Mouse (Mus musculus) forebrain, postnatal 0 days (tissue): ENCODE data around the gene Ptprs. TPM values are rescaled to one million over a fixed set of nuclear protein-coding genes. Genes with fewer than 3 reads are reported as not detected.

Source experiments
- ATAC-seq: fragments of 200-750 bp; cut with Nextera tagmentation; 2 replicates; pipeline ENCODE4 v1.8.0; 2017; ENCODE audit warnings: mild to moderate bottlenecking, moderate library complexity
- DNase-seq: peaks from one replicate; pipeline ENCODE4 v3.0.0-alpha.2; 2015
- H3K27ac ChIP-seq: fragments of 300-500 bp; sonication (generic); 2 replicates; pipeline ENCODE4 v1.5.1; 2014; ENCODE audit warnings: low read depth, mild to moderate bottlenecking, antibody characterized with exemption, low read length, moderate library complexity, mixed read lengths
- H3K27me3 ChIP-seq: fragments of 300-500 bp; sonication (generic); 2 replicates; pipeline ENCODE4 v1.6.1; 2014; ENCODE audit warnings: mild to moderate bottlenecking, low read length, mixed read lengths; ENCODE audit not compliant: insufficient read depth
- H3K36me3 ChIP-seq: fragments of 300-500 bp; sonication (generic); 2 replicates; pipeline ENCODE4 v1.6.1; 2014; ENCODE audit warnings: mild to moderate bottlenecking, moderate library complexity; ENCODE audit not compliant: insufficient read depth
- H3K4me1 ChIP-seq: fragments of 300-500 bp; sonication (generic); 2 replicates; pipeline ENCODE4 v1.6.1; 2014; ENCODE audit warnings: antibody characterized with exemption; ENCODE audit not compliant: insufficient read depth
- H3K4me2 ChIP-seq: fragments of 300-500 bp; sonication (generic); 2 replicates; pipeline ENCODE4 v1.6.1; 2014; ENCODE audit warnings: low read depth, mild to moderate bottlenecking, moderate library complexity
- H3K4me3 ChIP-seq: fragments of 300-500 bp; sonication (generic); 2 replicates; pipeline ENCODE4 v1.5.1; 2014; ENCODE audit warnings: low read depth, low read length, mixed read lengths
- H3K9ac ChIP-seq: fragments of 300-500 bp; sonication (generic); 2 replicates; pipeline ENCODE4 v1.6.1; 2014; ENCODE audit warnings: mild to moderate bottlenecking
- H3K9me3 ChIP-seq: fragments of 300-500 bp; sonication (generic); 2 replicates; pipeline ENCODE4 v1.6.1; 2016; ENCODE audit warnings: low read length
- CTCF ChIP-seq: sonication (generic); IDR thresholded peaks from 2 replicates; pipeline ENCODE4 v1.5.1; 2016; ENCODE audit warnings: antibody characterized with exemption, control low read depth, low read depth
- WGBS: fragments of 180-500 bp; shearing (Covaris S2); extraction: QIAGEN DNeasy Blood & Tissue Kit; methylation state at CpG from one replicate; pipeline ENCODE4 v1.1.7; 2014; 5-methylcytosine and 5-hydroxymethylcytosine counted together
- polyA plus RNA-seq: library from polyadenylated mRNA; unstranded; fragments of >200 nt; fragmentation: Nextera tagmentation; extraction: Ambion mirVana; gene quantifications from 2 replicates; pipeline ENCODE4 v1.2.1, GENCODE M21; 2015
- total RNA-seq: library from RNA; depleted of rRNA; stranded (reverse); fragments of >200 nt; gene quantifications from 2 replicates; pipeline ENCODE4 v1.2.3, GENCODE M21; 2014

The Ptprs gene
- total and polyA plus RNA-seq, 2 experiments from 2014 or later = 250 to 711 TPM

- peak; percentile 24; the same call in 1 of the 2 replicates for ATAC-seq
- DNase-seq = no peak
- WGBS = 67% methylated on average over 4 of the region's 4 CpGs
- Histone ChIP-seq H3K4me2 (no peak overlapping the region), H3K36me3 (peaks cover 97% of the 10 kb centered on the region), H3K9ac (no peak overlapping the region), H3K27ac (no peak overlapping the region), H3K4me1 (no peaks in the 10 kb centered on the region), H3K9me3 (no peaks in the 10 kb centered on the region), H3K4me3 (no peak overlapping the region), H3K27me3 (no peaks in the 10 kb centered on the region)
- no peak for TF ChIP-seq CTCF
Measured at GRCm38 (mm10) chr17:56453251-56453650, 23.0 kb downstream of the Ptprs start.

GRCm38 (mm10) chr17:56447716-56448115 lies 28.6 kb downstream of the Ptprs start:
- ATAC-seq (no peak), DNase-seq (no peak)
- WGBS = 80% methylated on average over 2 of the region's 2 CpGs
- Histone ChIP-seq H3K4me3 (no peak overlapping the region), H3K27ac (no peak overlapping the region), H3K36me3 (peaks cover 83% of the 10 kb centered on the region), H3K27me3 (no peaks in the 10 kb centered on the region), H3K9me3 (no peaks in the 10 kb centered on the region), H3K4me2 (no peak overlapping the region), H3K4me1 (peaks cover 4% of the 10 kb centered on the region; the same call in 1 of the 2 replicates), H3K9ac (no peak overlapping the region)
- TF ChIP-seq CTCF = no peak

DNA sequence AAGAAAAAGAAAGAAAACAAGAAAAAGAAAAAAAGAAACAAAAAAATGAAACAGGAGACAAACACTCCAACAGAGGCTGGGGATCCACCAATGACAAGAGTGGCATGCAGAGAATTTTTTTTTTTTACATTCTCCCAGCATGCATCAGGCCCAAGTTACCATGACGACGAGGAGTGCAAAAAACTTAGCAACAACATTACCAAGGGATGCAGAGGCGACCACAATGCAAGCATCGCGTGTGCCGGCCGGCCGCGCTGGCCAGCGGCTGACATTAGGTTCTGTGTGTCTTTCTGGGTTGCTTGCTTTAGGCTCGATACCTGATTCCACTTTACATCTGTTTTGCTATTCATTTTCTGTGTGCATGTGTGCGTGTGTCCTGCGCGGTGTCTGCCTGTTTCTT lies 30.9 kb downstream of the Ptprs start:
- H3K4me3 ChIP-seq = no peak overlapping the region
- no peak overlapping the region for H3K4me2 ChIP-seq
- TF ChIP-seq CTCF = no peak
- H3K9me3 ChIP-seq = no peaks in the 10 kb centered on the region
- H3K27ac ChIP-seq = peak overlapping the region; percentile 67; the same call in 1 of the 2 replicates
- 27% methylated on average over 14 of the region's 14 CpGs for WGBS
- ATAC-seq (peak; percentile 80), DNase-seq (peak; percentile 83)
- no peaks in the 10 kb centered on the region for H3K27me3 ChIP-seq
- peaks cover 70% of the 10 kb centered on the region for H3K36me3 ChIP-seq
- no peak overlapping the region for H3K9ac ChIP-seq
- H3K4me1 ChIP-seq = peaks cover 6% of the 10 kb centered on the region; the same call in 1 of the 2 replicates

- H3K4me3 ChIP-seq = no peak overlapping the region
- no peak overlapping the region for H3K4me2 ChIP-seq
- peaks cover 64% of the 10 kb centered on the region for H3K36me3 ChIP-seq
- ATAC-seq (no peak), DNase-seq (no peak)
- H3K27me3 ChIP-seq = no peaks in the 10 kb centered on the region
- H3K4me1 ChIP-seq = peaks cover 11% of the 10 kb centered on the region; the same call in 1 of the 2 replicates
- H3K9ac ChIP-seq = no peak overlapping the region
- 0 out of 2 replicates have a peak overlapping the region, but pooled peaks have one; percentile 9 for H3K27ac ChIP-seq
- H3K9me3 ChIP-seq = no peaks in the 10 kb centered on the region
- TF ChIP-seq CTCF = no peak
- WGBS = 91% methylated on average over 3 of the region's 3 CpGs
Measured at GRCm38 (mm10) chr17:56444771-56445170, 31.5 kb downstream of the Ptprs start.

GRCm38 (mm10) chr17:56443341-56443795 lies 32.9 kb downstream of the Ptprs start:
- H3K9me3 ChIP-seq = no peaks in the 10 kb centered on the region
- 81% methylated on average over 5 of the region's 5 CpGs for WGBS
- ATAC-seq (no peak), DNase-seq (no peak)
- H3K27ac ChIP-seq = peak overlapping the region; percentile 21; the same call in 1 of the 2 replicates
- no peak overlapping the region for H3K4me3 ChIP-seq
- TF ChIP-seq CTCF = no peak
- H3K9ac ChIP-seq = no peak overlapping the region
- no peaks in the 10 kb centered on the region for H3K27me3 ChIP-seq
- H3K4me1 ChIP-seq = peaks cover 11% of the 10 kb centered on the region; the same call in 1 of the 2 replicates
- no peak overlapping the region for H3K4me2 ChIP-seq
- peaks cover 57% of the 10 kb centered on the region for H3K36me3 ChIP-seq

- WGBS = 63% methylated on average over 6 of the region's 6 CpGs
- Histone ChIP-seq H3K9ac (no peak overlapping the region), H3K27me3 (no peaks in the 10 kb centered on the region), H3K4me2 (no peak overlapping the region), H3K4me1 (peaks cover 11% of the 10 kb centered on the region; the same call in 1 of the 2 replicates), H3K36me3 (peaks cover 57% of the 10 kb centered on the region), H3K4me3 (no peak overlapping the region), H3K27ac (peak overlapping the region; percentile 29; the same call in 1 of the 2 replicates), H3K9me3 (no peaks in the 10 kb centered on the region)
- ATAC-seq (no peak), DNase-seq (no peak)
- TF ChIP-seq CTCF = no peak
Measured at GRCm38 (mm10) chr17:56442316-56442715, 34.0 kb downstream of the Ptprs start.

DNA sequence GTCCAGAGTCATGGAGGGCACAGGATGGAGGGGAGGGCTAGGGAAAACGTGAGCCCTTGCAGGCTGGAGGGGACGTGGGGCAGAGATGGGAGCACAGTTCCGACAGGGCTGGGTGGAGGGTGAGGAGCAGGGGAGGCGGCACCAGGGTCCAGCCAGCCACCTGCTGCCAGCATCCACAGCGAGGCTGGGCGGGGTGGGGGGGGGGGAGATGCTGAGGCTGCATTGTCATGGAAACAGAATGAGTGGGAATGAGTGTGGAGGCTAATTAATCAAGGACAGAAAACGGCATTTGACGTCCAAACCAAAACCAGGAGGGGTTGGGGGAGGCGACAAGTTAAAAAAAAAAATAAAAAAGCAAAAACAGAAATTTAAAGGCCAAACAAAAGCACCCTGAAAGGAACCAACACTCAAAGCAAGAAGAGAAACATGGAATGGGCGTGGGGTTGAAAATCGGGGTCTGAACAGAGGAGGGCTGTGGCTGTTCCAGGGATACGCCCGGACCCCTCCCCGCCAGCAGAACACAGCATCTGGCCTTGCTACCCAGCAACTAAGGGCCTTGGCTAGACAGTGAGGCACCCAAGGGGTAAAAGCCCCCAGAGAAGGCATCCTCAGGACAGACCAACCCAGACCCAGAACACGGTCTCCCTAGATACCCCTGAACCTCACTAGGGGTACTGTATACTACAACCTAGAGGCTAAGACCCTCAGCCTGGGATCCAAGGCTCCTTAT lies 36.4 kb downstream of the Ptprs start:
- Histone ChIP-seq H3K9ac (peak overlapping the region; percentile 37; the same call in 1 of the 2 replicates), H3K4me1 (peaks cover 8% of the 10 kb centered on the region; the same call in 1 of the 2 replicates), H3K36me3 (peaks cover 69% of the 10 kb centered on the region), H3K9me3 (no peaks in the 10 kb centered on the region), H3K27me3 (no peaks in the 10 kb centered on the region), H3K4me2 (no peak overlapping the region), H3K4me3 (no peak overlapping the region), H3K27ac (peak overlapping the region; percentile 67)
- TF ChIP-seq CTCF = no peak
- ATAC-seq (peak; percentile 48), DNase-seq (peak; percentile 21)
- 31% methylated on average over 15 of the region's 15 CpGs for WGBS
